Mouse (Mus musculus) leukemia stem cell, adult 10-12 weeks (primary cell): ENCODE data around the gene Olfr432. TPM values are rescaled to one million over a fixed set of nuclear protein-coding genes. Genes with fewer than 3 reads are reported as not detected.

Source experiments
- polyA plus RNA-seq: library from polyadenylated mRNA; stranded (reverse); fragments of >175 nt; gene quantifications from 2 replicates; pipeline ENCODE4 v1.2.3, GENCODE M21; 2012; ENCODE audit warnings: low replicate concordance

Olfr432 gene
- polyA plus RNA-seq = 0.03 TPM in 1 of 2 replicates, not detected in the other

DNA sequence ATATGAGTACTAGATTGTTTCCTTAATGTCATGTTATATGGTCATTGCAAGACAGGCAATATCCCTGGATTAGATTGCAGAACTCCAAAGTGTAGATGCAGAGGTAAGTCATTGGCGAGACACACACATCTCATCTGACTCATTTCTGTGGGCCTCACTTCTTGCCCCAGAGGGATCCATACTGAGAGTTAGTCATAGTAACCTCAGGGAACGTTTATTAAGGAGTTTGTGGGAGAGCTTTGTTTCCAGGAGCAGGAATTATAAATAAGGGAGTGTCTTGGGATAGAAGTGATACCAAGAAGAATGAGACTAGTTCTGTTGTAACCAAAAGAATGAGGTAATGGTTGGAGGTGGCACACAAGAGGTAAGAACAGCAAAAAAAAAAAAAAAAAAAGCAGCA, at the start of gene Olfr432:
Gene Olfr432 (plus strand): TSS at position 313 of the 400 bp plus-strand sequence.

GRCm38 (mm10) chr1:174031698-174032097, 17.3 kb upstream of the Olfr432 start, which contains the start of gene Ifi205:
Gene Ifi205, minus strand, starts transcription at chr1:174031810.

DNA sequence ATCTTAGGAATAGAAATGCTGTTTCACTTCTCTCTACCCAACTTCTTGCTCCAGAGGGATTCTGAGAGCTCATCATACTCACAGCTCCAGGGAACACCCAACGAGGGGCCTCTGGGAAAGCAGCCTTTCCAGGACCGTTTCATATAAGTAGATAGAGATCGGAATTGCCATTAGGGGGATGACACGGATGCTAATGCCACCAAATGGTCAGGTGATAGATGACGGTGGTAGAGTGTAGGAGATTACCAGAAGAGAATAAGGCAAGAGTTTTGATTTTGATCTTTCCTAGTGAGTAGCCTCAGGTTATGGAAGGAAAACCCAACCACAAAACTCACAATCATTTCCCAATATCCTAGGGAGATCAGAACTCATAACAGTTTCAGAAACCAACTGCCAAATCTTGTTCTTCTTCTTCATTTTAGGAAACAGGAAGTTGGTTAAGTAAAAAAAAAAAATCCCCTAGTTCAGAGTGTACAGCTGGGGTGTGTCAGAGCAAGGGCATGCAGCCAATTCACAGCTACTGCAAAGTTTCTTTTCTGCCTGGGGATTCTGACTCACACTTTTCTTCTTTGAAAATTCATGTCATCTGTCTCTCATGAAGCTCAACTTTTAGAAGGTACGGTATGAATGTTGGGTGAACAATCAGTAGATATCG, 8.4 kb upstream of the Olfr432 start, which contains the start of gene Olfr433:
Gene Olfr433 (plus strand): TSS at position 183 of the 655 bp plus-strand sequence.

GRCm38 (mm10) chr1:174066305-174066704, 17.3 kb downstream of the Olfr432 start, which contains the start of gene Olfr430:
Gene Olfr430, plus strand, starts transcription at chr1:174066605.

GRCm38 (mm10) chr1:174084031-174084430, 35.0 kb downstream of the Olfr432 start, which contains the start of gene Olfr429:
Gene Olfr429, plus strand, starts transcription at chr1:174084331.

DNA sequence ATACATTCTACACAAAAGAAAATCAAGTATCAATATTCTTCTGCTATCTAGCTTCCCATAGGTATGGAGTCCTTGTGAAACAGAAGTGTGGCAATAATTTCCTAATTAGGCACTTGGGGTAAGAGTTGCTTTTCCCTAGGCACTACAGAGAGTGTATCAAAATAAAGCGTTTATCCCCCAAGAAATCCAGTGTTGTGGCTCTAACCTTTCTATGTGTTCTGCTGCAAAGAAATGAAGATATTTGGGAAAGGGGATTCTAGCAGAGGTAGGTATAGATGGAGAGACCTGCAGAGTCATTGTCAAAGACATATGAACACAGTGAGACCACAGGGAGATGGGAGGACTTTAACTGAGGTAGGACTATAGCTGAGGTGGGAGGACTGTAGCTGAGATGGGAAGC, 47.6 kb downstream of the Olfr432 start, which contains the start of gene Olfr427:
Gene Olfr427 (plus strand): TSS at position 301 of the 400 bp plus-strand sequence.

Other genes starting within 250 kb of the Olfr432 start
- gene Ifi211, start 136.2 kb upstream of the Olfr432 start, polyA plus RNA-seq = 0.09 and 0.46 TPM in 2 replicates
- gene Mndal, start 106.7 kb upstream of the Olfr432 start, polyA plus RNA-seq = 3.8 and 4.7 TPM in 2 replicates
- gene Ifi203, start 106.5 kb upstream of the Olfr432 start, polyA plus RNA-seq = 1.6 and 2.6 TPM in 2 replicates
- 0.20 TPM in 1 of 2 replicates, not detected in the other for gene Ifi202b, start 66.5 kb upstream of the Olfr432 start, polyA plus RNA-seq
- gene Ifi205, start 17.4 kb upstream of the Olfr432 start, polyA plus RNA-seq = 0.18 TPM in 1 of 2 replicates, not detected in the other
- gene Olfr433, start 8.5 kb upstream of the Olfr432 start, polyA plus RNA-seq = not detected in 2 replicates
- not detected in 2 replicates for gene Olfr430, start 17.4 kb downstream of the Olfr432 start, polyA plus RNA-seq
- gene Olfr429, start 35.1 kb downstream of the Olfr432 start, polyA plus RNA-seq = not detected in 2 replicates
- gene Olfr427, start 47.7 kb downstream of the Olfr432 start, polyA plus RNA-seq = not detected in 2 replicates
- gene Olfr231, start 72.0 kb downstream of the Olfr432 start, polyA plus RNA-seq = not detected in 2 replicates
- not detected in 2 replicates for gene Olfr424, start 82.3 kb downstream of the Olfr432 start, polyA plus RNA-seq
- not detected in 2 replicates for gene Olfr420, start 106.4 kb downstream of the Olfr432 start, polyA plus RNA-seq
- gene Spta1, start 123.6 kb downstream of the Olfr432 start, polyA plus RNA-seq = 2.4 and 6.0 TPM in 2 replicates
- not detected in 2 replicates for gene Olfr419, start 202.9 kb downstream of the Olfr432 start, polyA plus RNA-seq